Mouse (Mus musculus) neural tube, embryonic 15.5 days (tissue): Measurements from ENCODE around the gene Tfeb. TPM values are rescaled to one million over a fixed set of nuclear protein-coding genes. Genes with fewer than 3 reads are reported as not detected.

Source experiments
- ATAC-seq: fragments of 200-750 bp; cut with Nextera tagmentation; 2 replicates; pipeline ENCODE4 v1.8.0; 2017; ENCODE audit warnings: mild to moderate bottlenecking, moderate TSS enrichment, moderate library complexity; ENCODE audit not compliant: low FRiP score
- H3K27ac ChIP-seq: fragments of 300-500 bp; sonication (generic); replicated peaks from 2 replicates; pipeline ENCODE4 v1.5.1; 2015; ENCODE audit warnings: mild to moderate bottlenecking, inconsistent platforms
- H3K27me3 ChIP-seq: fragments of 300-500 bp; sonication (generic); replicated peaks from 2 replicates; pipeline ENCODE4 v1.6.1; 2015; ENCODE audit warnings: inconsistent platforms
- H3K36me3 ChIP-seq: fragments of 300-500 bp; sonication (generic); 2 replicates; pipeline ENCODE4 v1.6.1; 2015; ENCODE audit warnings: inconsistent platforms
- H3K4me1 ChIP-seq: fragments of 300-500 bp; sonication (generic); 2 replicates; pipeline ENCODE4 v1.6.1; 2015; ENCODE audit warnings: inconsistent platforms
- H3K4me2 ChIP-seq: fragments of 300-500 bp; sonication (generic); 2 replicates; pipeline ENCODE4 v1.6.1; 2015; ENCODE audit warnings: inconsistent platforms, mild to moderate bottlenecking, moderate library complexity
- H3K4me3 ChIP-seq: fragments of 300-500 bp; sonication (generic); replicated peaks from 2 replicates; pipeline ENCODE4 v1.5.1; 2015; ENCODE audit warnings: mild to moderate bottlenecking, inconsistent platforms
- H3K9ac ChIP-seq: fragments of 300-500 bp; sonication (generic); replicated peaks from 2 replicates; pipeline ENCODE4 v1.6.1; 2015; ENCODE audit warnings: mild to moderate bottlenecking, inconsistent platforms
- H3K9me3 ChIP-seq: fragments of 300-500 bp; sonication (generic); replicated peaks from 2 replicates; pipeline ENCODE4 v1.6.1; 2016; ENCODE audit warnings: inconsistent platforms
- WGBS: fragments of 180-500 bp; shearing (Covaris S2); methylation state at CpG from one replicate; pipeline ENCODE4 v1.1.7; 2015; ENCODE audit warnings: mixed read lengths; 5-methylcytosine and 5-hydroxymethylcytosine counted together
- polyA plus RNA-seq: library from polyadenylated mRNA; unstranded; fragments of >200 nt; fragmentation: Nextera tagmentation; extraction: Ambion mirVana; gene quantifications from 2 replicates; pipeline ENCODE4 v1.2.1, GENCODE M21; 2015

Tfeb gene
- polyA plus RNA-seq, 1 experiment from 2014 or later = 3.7 TPM

DNA sequence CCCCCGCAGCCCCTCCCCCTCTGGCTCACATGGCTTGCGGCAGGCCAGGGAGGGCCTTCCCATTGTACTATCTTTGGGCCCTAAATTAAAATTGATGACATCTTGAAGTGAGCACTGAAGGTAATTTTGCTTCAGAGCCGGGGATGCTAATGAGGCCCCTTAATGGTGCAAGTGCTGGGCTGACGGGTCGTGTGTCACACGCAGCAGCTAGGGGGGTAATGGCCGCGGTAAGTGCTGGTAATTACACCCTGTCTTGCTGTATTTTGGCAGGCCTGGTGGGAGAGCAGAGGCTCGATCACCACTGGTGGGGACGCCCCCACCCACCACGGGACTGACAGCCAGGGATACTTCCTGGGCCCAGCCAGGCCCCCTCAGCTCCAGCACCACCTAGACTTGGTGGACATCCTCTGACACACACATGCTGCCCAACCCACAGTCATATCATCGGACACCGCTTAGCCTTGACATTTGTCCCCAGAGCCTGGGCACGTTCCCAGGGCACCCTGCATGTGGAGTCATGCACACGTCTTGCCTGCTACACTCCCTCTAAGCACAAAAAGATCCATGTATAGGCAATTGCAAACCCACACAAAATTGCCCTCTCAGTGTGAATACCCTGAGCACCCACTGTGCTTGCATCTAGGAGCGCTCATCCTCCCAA lies 59.5 kb downstream of the Tfeb start:
- 28% methylated on average over 16 of the region's 16 CpGs for WGBS

DNA sequence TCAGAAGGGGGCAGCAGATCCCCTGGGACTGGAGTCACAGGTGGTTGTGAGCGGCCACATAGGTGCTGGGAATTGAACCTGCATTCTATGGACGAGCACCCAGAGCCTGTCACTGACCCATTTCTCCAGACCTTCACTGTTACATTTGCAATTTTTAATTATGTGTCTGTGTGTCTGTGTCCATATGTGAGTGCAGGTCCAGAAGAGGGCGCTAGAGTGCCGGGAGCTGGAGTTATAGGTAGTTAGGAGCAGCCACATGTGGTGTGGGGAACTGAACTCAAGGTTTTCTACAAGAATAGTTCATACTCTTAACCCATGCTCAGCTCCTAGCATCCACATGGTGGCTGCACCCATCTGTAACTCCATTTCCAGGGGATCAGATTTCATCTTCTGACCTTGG lies 60.1 kb downstream of the Tfeb start:
- no peak overlapping the region for H3K9ac ChIP-seq
- H3K27me3 ChIP-seq = peaks cover 6% of the 10 kb centered on the region; the same call in 1 of the 2 replicates
- no peak overlapping the region for H3K4me2 ChIP-seq
- no peaks in the 10 kb centered on the region for H3K36me3 ChIP-seq
- peaks cover 20% of the 10 kb centered on the region for H3K4me1 ChIP-seq
- no peaks in the 10 kb centered on the region for H3K9me3 ChIP-seq
- no peak for ATAC-seq
- WGBS = 63% methylated on average over 4 of the region's 4 CpGs
- no peak overlapping the region for H3K27ac ChIP-seq
- H3K4me3 ChIP-seq = no peak overlapping the region

More for the DNA sequence above, 59.5 kb downstream of the Tfeb start:
- 0 out of 2 replicates have a peak, but pooled peaks have one; percentile 16 for ATAC-seq
- Histone ChIP-seq H3K4me2 (no peak overlapping the region), H3K27ac (no peak overlapping the region), H3K9ac (no peak overlapping the region), H3K27me3 (peaks cover 11% of the 10 kb centered on the region; the same call in 1 of the 2 replicates), H3K4me3 (no peak overlapping the region), H3K36me3 (no peaks in the 10 kb centered on the region), H3K4me1 (peaks cover 20% of the 10 kb centered on the region), H3K9me3 (no peaks in the 10 kb centered on the region)

DNA sequence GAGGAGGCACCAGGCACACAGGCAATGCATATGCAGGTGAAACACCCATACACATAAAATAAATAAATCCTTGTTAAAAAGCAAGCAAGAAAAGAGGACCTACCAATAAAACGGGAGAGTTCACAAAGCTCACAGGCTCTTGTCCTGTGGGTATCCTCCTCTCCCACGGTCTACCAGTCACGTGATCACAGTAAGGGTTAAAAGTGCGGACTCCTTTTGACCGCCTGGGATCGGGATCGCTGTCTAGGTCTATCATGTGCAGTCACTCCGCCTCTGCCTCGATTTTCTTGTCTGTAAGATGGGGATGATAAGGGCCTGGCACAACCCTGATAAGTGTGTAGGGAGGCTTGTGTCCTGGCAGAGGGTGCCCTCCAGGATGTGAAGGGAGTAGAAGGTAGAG lies 60.6 kb downstream of the Tfeb start:
- H3K27ac ChIP-seq = no peak overlapping the region
- no peak overlapping the region for H3K9ac ChIP-seq
- H3K4me2 ChIP-seq = no peak overlapping the region
- H3K4me3 ChIP-seq = no peak overlapping the region
- H3K4me1 ChIP-seq = peaks cover 16% of the 10 kb centered on the region
- H3K36me3 ChIP-seq = no peaks in the 10 kb centered on the region
- peaks cover 2% of the 10 kb centered on the region; the same call in 1 of the 2 replicates for H3K27me3 ChIP-seq
- H3K9me3 ChIP-seq = no peaks in the 10 kb centered on the region
- 74% methylated on average over 9 of the region's 9 CpGs for WGBS
- ATAC-seq = no peak

DNA sequence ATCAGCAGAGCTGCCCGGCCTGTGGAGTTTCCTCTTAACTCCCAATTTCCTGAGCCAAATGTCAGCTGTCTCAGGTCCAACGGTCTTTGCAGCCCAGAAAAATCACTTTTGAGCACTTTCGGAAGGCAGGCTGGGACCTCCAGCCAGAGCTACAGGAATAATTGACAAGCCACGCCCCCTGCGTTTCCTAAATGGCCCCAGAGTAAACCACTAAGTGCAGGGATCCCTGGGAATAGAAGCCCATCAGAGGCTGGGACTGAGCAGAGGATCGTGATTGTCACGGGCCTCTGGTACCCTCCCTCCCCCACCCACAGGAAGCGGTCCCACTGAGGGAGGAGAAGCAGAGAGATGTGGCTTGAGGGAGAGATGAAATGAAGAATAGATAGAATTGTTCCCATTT lies 66.0 kb downstream of the Tfeb start:
- no peak overlapping the region for H3K4me2 ChIP-seq
- H3K36me3 ChIP-seq = no peaks in the 10 kb centered on the region
- peaks cover 2% of the 10 kb centered on the region; the same call in 1 of the 2 replicates for H3K27me3 ChIP-seq
- H3K4me3 ChIP-seq = no peak overlapping the region
- H3K27ac ChIP-seq = no peak overlapping the region
- peaks cover 10% of the 10 kb centered on the region for H3K4me1 ChIP-seq
- ATAC-seq = no peak
- H3K9ac ChIP-seq = no peak overlapping the region
- 14% methylated on average over 8 of the region's 8 CpGs for WGBS
- no peaks in the 10 kb centered on the region for H3K9me3 ChIP-seq

DNA sequence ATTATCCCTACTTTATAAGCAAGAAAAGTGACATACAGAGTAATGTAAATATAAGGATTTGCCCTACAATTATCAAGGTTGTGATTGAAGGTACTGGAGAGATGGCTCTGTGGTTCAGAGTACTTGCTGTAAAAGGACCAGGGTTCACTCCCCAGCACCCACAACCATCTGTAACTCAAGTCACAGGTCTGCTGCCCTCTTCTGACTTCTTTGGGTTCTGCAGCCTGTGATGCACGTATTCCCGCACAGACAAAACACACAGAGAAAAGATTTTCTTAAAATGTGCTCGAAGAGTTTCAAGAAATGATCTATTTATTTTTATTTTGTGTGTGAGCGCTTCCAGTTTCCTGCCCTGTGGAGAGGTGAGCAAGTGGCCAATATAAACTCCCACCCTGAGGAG lies 66.8 kb downstream of the Tfeb start:
- Histone ChIP-seq H3K4me1 (peaks cover 10% of the 10 kb centered on the region), H3K9me3 (no peaks in the 10 kb centered on the region), H3K27me3 (peaks cover 6% of the 10 kb centered on the region; the same call in 1 of the 2 replicates), H3K9ac (no peak overlapping the region), H3K36me3 (no peaks in the 10 kb centered on the region), H3K4me2 (no peak overlapping the region), H3K4me3 (no peak overlapping the region), H3K27ac (no peak overlapping the region)
- ATAC-seq = no peak
- WGBS = 88% methylated on average over 4 of the region's 4 CpGs

DNA sequence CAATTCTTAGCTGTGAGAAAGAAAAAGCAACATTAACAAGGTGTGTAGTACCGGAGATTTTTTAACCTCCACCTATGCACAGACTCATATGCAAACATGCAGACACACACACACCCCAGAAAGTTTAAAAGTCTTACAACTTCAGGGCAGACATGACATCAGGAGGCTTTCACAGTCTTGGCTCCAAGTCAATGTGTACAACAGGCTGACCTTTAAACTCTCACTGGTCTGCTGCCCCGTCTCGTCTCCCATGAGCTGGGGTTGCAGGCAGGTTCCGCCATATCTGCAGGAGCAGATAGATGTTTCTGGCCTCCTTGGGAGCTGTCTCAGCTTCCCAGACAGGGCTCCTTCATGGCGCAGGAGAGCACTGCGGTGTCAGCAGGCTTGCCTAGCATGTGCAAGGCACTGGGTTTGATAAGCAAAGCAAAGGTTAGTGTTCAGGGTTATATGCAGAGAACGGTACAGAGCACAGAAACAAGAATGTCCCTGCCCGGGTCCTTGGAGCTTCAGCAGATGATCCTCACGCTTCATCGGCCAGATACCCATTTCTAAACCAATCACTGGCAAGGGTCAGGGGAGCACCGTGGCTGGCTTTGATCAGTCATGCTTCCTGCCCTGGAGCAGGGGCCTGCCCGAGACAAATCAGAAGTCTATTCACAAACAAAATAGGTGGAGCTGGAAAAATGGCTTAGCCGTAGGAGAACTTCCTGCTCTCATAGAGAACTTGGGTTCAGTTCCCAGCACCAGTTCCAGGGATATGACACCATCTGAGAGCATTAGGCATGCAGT lies 68.4 kb downstream of the Tfeb start:
- Histone ChIP-seq H3K36me3 (no peaks in the 10 kb centered on the region), H3K4me2 (no peak overlapping the region), H3K27ac (no peak overlapping the region), H3K9ac (no peak overlapping the region), H3K27me3 (peaks cover 9% of the 10 kb centered on the region; the same call in 1 of the 2 replicates), H3K4me3 (no peak overlapping the region), H3K4me1 (peaks cover 10% of the 10 kb centered on the region), H3K9me3 (no peaks in the 10 kb centered on the region)
- 42% methylated on average over 13 of the region's 13 CpGs for WGBS
- no peak for ATAC-seq

DNA sequence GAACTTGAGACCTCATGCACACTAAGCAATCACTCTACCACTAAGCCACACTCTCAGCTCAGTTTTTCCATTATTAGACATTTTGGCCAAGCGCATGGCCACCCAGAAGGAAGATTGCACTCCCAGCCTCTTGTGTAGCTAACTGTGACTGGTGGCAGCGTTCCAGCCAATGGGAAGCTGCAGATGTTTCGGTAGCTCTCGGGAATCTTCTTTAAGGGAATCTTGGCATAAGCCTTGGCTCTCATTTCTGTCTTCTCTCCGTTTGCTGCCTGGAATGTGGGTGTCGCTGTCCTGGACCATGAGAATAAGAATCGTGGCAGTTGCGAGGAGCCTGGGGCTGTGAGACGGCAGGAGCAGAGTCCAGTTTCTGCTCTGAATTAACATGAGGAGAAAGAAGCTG lies 69.4 kb downstream of the Tfeb start:
- Histone ChIP-seq H3K4me1 (peaks cover 12% of the 10 kb centered on the region), H3K27me3 (peaks cover 12% of the 10 kb centered on the region; the same call in 1 of the 2 replicates), H3K4me2 (no peak overlapping the region), H3K27ac (no peak overlapping the region), H3K4me3 (no peak overlapping the region), H3K36me3 (no peaks in the 10 kb centered on the region), H3K9me3 (no peaks in the 10 kb centered on the region), H3K9ac (no peak overlapping the region)
- no peak for ATAC-seq
- WGBS = 57% methylated on average over 9 of the region's 9 CpGs

DNA sequence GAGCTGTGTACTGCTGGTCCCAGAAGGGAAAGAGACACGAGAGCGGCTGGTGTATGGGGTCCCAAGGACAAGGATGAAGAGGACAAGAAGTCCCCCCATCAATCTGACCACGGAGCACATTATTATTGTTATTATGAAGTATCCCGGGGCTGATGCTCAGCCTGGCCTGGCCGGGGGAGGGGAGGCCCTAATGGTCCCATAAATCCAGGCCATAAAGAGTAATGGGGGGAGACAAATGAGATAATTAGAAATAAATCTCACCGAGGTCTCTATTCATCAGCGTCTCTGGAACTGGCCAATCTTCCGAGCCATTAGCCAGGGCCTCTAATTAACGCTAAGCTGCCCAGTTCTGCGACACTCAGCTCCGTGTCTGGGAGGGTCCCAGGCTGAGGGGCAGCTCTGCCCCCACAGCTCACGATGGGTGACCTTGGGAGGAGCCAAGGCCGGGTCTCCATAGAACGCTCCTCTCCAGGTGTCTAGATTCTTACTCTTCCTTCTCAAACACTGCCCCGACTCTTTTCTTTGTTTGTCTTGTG lies 74.5 kb downstream of the Tfeb start:
- WGBS = 11% methylated on average over 15 of the region's 15 CpGs
- peak; percentile 35; the same call in 1 of the 2 replicates for ATAC-seq
- Histone ChIP-seq H3K27me3 (peaks cover 29% of the 10 kb centered on the region), H3K9ac (no peak overlapping the region), H3K36me3 (no peaks in the 10 kb centered on the region), H3K9me3 (no peaks in the 10 kb centered on the region), H3K27ac (no peak overlapping the region), H3K4me2 (no peak overlapping the region), H3K4me3 (no peak overlapping the region), H3K4me1 (peaks cover 14% of the 10 kb centered on the region)

DNA sequence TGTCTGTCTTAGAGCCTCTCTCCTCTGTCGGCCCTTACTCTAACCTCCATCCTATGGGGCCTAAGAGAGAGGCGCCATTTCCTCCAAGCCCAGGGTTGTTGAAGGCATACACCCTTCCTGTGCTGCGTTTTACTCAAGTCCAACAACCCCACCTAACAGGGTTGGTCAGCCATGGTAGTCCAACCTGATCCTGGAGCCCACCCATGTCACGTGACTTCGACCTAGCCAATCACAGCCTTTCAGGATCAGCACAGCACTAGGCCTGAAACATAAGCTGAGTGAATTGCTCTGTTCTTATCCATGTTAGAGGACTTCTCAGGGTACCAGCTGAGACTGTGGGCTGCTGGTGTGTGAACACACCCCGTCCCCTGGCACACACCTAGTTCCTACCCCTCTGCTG lies 75.4 kb downstream of the Tfeb start:
- WGBS = 82% methylated on average over 6 of the region's 6 CpGs
- H3K9me3 ChIP-seq = no peaks in the 10 kb centered on the region
- ATAC-seq = no peak
- H3K4me3 ChIP-seq = no peak overlapping the region
- H3K4me1 ChIP-seq = peaks cover 14% of the 10 kb centered on the region
- H3K4me2 ChIP-seq = no peak overlapping the region
- H3K27me3 ChIP-seq = peaks cover 29% of the 10 kb centered on the region
- H3K27ac ChIP-seq = no peak overlapping the region
- no peak overlapping the region for H3K9ac ChIP-seq
- H3K36me3 ChIP-seq = no peaks in the 10 kb centered on the region

DNA sequence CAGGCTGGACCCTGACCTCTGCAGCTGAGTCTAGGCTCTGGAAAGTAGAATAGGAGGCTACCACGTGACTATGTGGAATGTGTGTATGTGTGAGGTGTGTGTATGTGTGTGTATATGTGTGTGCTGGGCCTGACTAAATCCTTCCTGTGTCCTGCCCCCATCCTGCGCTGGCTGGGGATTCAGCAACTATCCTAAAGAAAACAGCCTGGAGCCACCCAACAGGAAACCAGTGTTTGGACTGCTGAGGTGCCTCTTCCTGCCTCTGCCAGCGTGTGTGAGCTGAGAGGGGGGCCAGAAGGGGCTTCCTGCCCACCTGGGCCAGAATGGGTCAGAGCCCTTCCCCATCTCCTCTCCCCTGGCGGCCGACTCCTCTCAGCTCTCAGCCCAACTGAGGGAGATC lies 76.8 kb downstream of the Tfeb start:
- ATAC-seq = no peak
- WGBS = 61% methylated on average over 5 of the region's 5 CpGs
- Histone ChIP-seq H3K9ac (no peak overlapping the region), H3K9me3 (no peaks in the 10 kb centered on the region), H3K27me3 (peaks cover 25% of the 10 kb centered on the region), H3K4me2 (no peak overlapping the region), H3K4me1 (peaks cover 14% of the 10 kb centered on the region), H3K27ac (no peak overlapping the region), H3K36me3 (no peaks in the 10 kb centered on the region), H3K4me3 (no peak overlapping the region)

DNA sequence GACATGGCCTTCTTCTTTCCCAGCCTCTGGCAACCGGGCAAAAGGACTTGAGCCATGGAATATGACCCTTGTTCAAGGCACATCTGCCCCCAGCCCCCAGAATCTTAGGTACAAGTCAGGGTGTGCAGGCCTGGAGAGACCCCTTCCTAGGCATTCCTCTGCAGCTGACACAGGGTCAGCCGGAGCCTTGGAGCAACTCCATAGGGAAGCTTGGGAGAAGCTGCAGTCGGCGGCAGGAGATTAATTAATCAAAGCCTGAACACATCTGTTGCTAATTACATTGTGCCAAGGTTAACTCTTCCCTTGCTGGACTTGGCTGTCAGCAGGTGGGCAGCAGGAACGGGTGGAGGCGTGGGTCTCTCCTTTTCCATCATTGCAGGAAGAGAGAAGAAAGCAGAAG lies 77.7 kb downstream of the Tfeb start:
- Histone ChIP-seq H3K4me1 (peaks cover 14% of the 10 kb centered on the region), H3K36me3 (no peaks in the 10 kb centered on the region), H3K27me3 (peaks cover 25% of the 10 kb centered on the region), H3K27ac (no peak overlapping the region), H3K9ac (no peak overlapping the region), H3K4me3 (no peak overlapping the region), H3K9me3 (no peaks in the 10 kb centered on the region), H3K4me2 (no peak overlapping the region)
- ATAC-seq = no peak
- WGBS = 24% methylated on average over 6 of the region's 6 CpGs

DNA sequence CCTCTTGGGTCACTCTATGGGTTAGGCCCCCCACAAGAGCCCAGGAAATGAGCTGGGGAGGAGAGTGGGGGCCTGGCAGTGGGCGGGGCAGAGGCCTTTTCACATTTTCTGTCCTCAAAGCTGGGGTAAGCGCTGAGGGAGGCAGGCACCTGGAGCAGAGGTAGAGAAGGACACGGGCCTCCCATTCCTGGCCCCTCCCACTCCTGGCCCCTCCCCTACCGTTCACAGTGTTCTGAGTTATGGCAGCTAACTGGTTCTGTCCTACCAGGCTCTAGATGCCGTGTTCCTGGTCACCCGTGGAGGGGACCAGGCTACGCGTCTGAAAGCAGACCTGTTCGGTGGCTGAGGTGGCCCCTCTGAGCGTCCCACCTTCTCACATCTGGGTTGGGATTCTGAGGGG lies 78.6 kb downstream of the Tfeb start:
- ATAC-seq = no peak
- H3K4me2 ChIP-seq = no peak overlapping the region
- no peak overlapping the region for H3K4me3 ChIP-seq
- H3K27me3 ChIP-seq = peaks cover 20% of the 10 kb centered on the region
- H3K27ac ChIP-seq = no peak overlapping the region
- no peaks in the 10 kb centered on the region for H3K9me3 ChIP-seq
- no peaks in the 10 kb centered on the region for H3K36me3 ChIP-seq
- WGBS = 50% methylated on average over 10 of the region's 10 CpGs
- H3K4me1 ChIP-seq = peaks cover 14% of the 10 kb centered on the region
- no peak overlapping the region for H3K9ac ChIP-seq
